Comparison of ENCODE assay signal across 10 mouse cellular contexts in the genomic region with DNA sequence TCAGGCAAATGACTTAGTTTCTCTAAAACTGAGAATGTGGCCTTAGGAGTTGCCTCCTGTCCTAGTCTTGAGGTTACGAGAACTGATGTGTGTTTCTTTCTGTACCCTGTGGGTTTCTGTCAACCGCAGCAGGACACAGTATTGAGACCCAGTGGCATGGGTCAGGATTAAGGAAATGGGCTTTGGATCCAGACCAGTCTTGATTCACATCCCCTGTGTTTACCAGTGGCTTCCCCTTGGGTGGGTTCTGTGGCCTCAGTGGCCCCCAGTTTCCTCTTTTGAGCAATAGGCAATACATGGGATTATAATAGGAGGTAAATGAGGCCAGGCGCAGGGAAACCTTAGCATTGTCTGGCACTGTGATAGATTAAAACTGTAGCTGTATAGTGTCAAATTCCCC. TPM values are rescaled to one million over a fixed set of nuclear protein-coding genes. Genes with fewer than 3 reads are reported as not detected.
DNase-seq lines count a peak whose midpoint lies in the region; ATAC-seq and TF ChIP-seq lines count a peak whose summit lies in the region.
"Had no signal": no experiment of that assay in that cellular context is flagged by ENCODE, and none has a peak within 500 bp of the region (broad histone marks: within the 10 kb centered on the region; RNA-seq: fewer than 3 reads in every experiment).

No protein-coding gene starts in this region.

- H3K4me3 ChIP-seq in forebrain, embryonic 10.5 days = peak overlapping the region; percentile 79; the same call in 1 of the 2 replicates
- no peak overlapping the region for H3K4me3 ChIP-seq in forebrain, embryonic 11.5 days (ENCODE audit: low read depth, low read length)
- H3K4me3 ChIP-seq in lung, postnatal 0 days (ENCODE audit: low read depth, low read length) = no peak overlapping the region

- peaks cover 32% of the 10 kb centered on the region for H3K36me3 ChIP-seq in forebrain, embryonic 10.5 days (replicated peaks)
- H3K36me3 ChIP-seq in forebrain, embryonic 11.5 days (ENCODE audit: control insufficient read depth, insufficient read depth, low read length) = no peaks in the 10 kb centered on the region; the same call in 1 of the 2 replicates
- peaks cover 6% of the 10 kb centered on the region; the same call in 1 of the 2 replicates for H3K36me3 ChIP-seq in lung, postnatal 0 days (ENCODE audit: insufficient read depth, low read length)

- no peaks in the 10 kb centered on the region for H3K9me3 ChIP-seq in forebrain, embryonic 10.5 days
- H3K9me3 ChIP-seq in forebrain, embryonic 11.5 days (ENCODE audit: control insufficient read depth, low read length) = no peaks in the 10 kb centered on the region
- H3K9me3 ChIP-seq in lung, postnatal 0 days (ENCODE audit: low read length) = no peaks in the 10 kb centered on the region

- H3K27ac ChIP-seq in forebrain, embryonic 10.5 days = no peak overlapping the region
- no peak overlapping the region for H3K27ac ChIP-seq in forebrain, embryonic 11.5 days (ENCODE audit: low read depth, low read length)
- peak overlapping the region; percentile 20; the same call in 1 of the 2 replicates for H3K27ac ChIP-seq in lung, postnatal 0 days (ENCODE audit: low read length)

- no peak for TF ChIP-seq EP300 in lung, postnatal 0 days (IDR thresholded peaks at IDR 0.05)

- no peak for ATAC-seq in forebrain, embryonic 11.5 days (replicated peaks; ENCODE audit: low FRiP score)
- ATAC-seq in hematopoietic stem cell, adult 5-6 weeks (replicated peaks in 1 of 2; ENCODE audit: insufficient read depth in 1 of 2, low FRiP score in 2 of 2, low TSS enrichment in 1 of 2, low read depth in 1 of 2, poor library complexity in 2 of 2, severe bottlenecking in 2 of 2) = peak; percentile 8 to 41; a peak in 2 of 4 replicates
- no peak for ATAC-seq in lung, postnatal 0 days

- H3K4me2 ChIP-seq in forebrain, embryonic 11.5 days (ENCODE audit: low read depth, low read length, severe bottlenecking) = no peak overlapping the region
- H3K4me2 ChIP-seq in lung, postnatal 0 days (replicated peaks; ENCODE audit: low read depth, low read length) = peak overlapping the region; percentile 89

- no peak for TF ChIP-seq CTCF in lung, postnatal 0 days (IDR thresholded peaks at IDR 0.05)

- H3K9ac ChIP-seq in forebrain, embryonic 11.5 days (ENCODE audit: low read length) = no peak overlapping the region
- no peak overlapping the region for H3K9ac ChIP-seq in lung, postnatal 0 days (replicated peaks; ENCODE audit: low read depth)

- DNase-seq in forebrain, embryonic 10.5 days (ENCODE audit: extremely low spot score, low spot score) = no peak
- DNase-seq in forebrain, embryonic 11.5 days (ENCODE audit: low spot score) = no peak
- peak; percentile 77 for DNase-seq in 416B (ENCODE audit: low read depth)
- no peak for DNase-seq in lung, postnatal 0 days (ENCODE audit: low spot score)
- DNase-seq in thymus, postnatal 4 days = no peak
- no peak for DNase-seq in embryo, embryonic 11 days
- no peak for DNase-seq in urinary bladder, postnatal 25 days (ENCODE audit: low spot score)
- DNase-seq: adrenal gland, adult 2 months; gastrocnemius, postnatal 10 days had no signal

- 86% methylated on average over 3 of the region's 3 CpGs for WGBS in forebrain, embryonic 10.5 days
- WGBS in forebrain, embryonic 11.5 days = 83% methylated on average over 3 of the region's 3 CpGs
- 70% methylated on average over 3 of the region's 3 CpGs for WGBS in lung, postnatal 0 days

- H3K4me1 ChIP-seq in forebrain, embryonic 10.5 days = peaks cover 36% of the 10 kb centered on the region
- peaks cover 6% of the 10 kb centered on the region; the same call in 1 of the 2 replicates for H3K4me1 ChIP-seq in forebrain, embryonic 11.5 days (replicated peaks; ENCODE audit: control insufficient read depth, insufficient read depth, low read length)
- H3K4me1 ChIP-seq in lung, postnatal 0 days (ENCODE audit: insufficient read depth, low read depth, low read length) = 0 out of 2 replicates have a peak, but pooled peaks cover 8% of the 10 kb centered on the region

- peaks cover 24% of the 10 kb centered on the region for H3K27me3 ChIP-seq in forebrain, embryonic 10.5 days (ENCODE audit: poor library complexity, severe bottlenecking)
- H3K27me3 ChIP-seq in forebrain, embryonic 11.5 days (ENCODE audit: control insufficient read depth, insufficient read depth, low read length) = no peaks in the 10 kb centered on the region
- H3K27me3 ChIP-seq in lung, postnatal 0 days (replicated peaks; ENCODE audit: insufficient read depth, low read length) = no peaks in the 10 kb centered on the region

RNA-seq across cellular contexts. Expression of a gene that starts 1.4 kb away (rescaled TPM):
- 10.4 and 11.0 TPM in 2 replicates for polyA plus RNA-seq in forebrain, embryonic 10.5 days (2016; fragmentation: Nextera tagmentation; extraction: Ambion mirVana)
- polyA plus RNA-seq in forebrain, embryonic 11.5 days (2014; fragmentation: Nextera tagmentation; extraction: Ambion mirVana) = 13.1 and 13.2 TPM in 2 replicates
- 2.0 and 2.2 TPM in 2 replicates for total RNA-seq in hematopoietic stem cell, adult 5-6 weeks (2017)
- polyA plus RNA-seq in lung, postnatal 0 days (2015; fragmentation: Nextera tagmentation; extraction: Ambion mirVana) = 27.4 and 28.6 TPM in 2 replicates

RNA-seq across cellular contexts. Expression of a gene that starts 7.3 kb away (rescaled TPM):
- not detected in 2 replicates for polyA plus RNA-seq in forebrain, embryonic 10.5 days (2016; fragmentation: Nextera tagmentation; extraction: Ambion mirVana)
- polyA plus RNA-seq in forebrain, embryonic 11.5 days (2014; fragmentation: Nextera tagmentation; extraction: Ambion mirVana) = not detected in 2 replicates
- total RNA-seq in hematopoietic stem cell, adult 5-6 weeks (2017) = 1.6 TPM in 1 of 2 replicates, not detected in the other
- polyA plus RNA-seq in lung, postnatal 0 days (2015; fragmentation: Nextera tagmentation; extraction: Ambion mirVana) = 0.47 and 1.2 TPM in 2 replicates
- total RNA-seq: adrenal gland, adult 2 months had no signal
- polyA plus RNA-seq: adrenal gland, adult 2 months had no signal

RNA-seq across cellular contexts. Expression of a gene that starts 17.3 kb away (rescaled TPM):
- 638 and 648 TPM in 2 replicates for polyA plus RNA-seq in forebrain, embryonic 10.5 days (2016; fragmentation: Nextera tagmentation; extraction: Ambion mirVana)
- 677 and 686 TPM in 2 replicates for polyA plus RNA-seq in forebrain, embryonic 11.5 days (2014; fragmentation: Nextera tagmentation; extraction: Ambion mirVana)
- total RNA-seq in hematopoietic stem cell, adult 5-6 weeks (2017) = 60.3 and 131 TPM in 2 replicates
- 21.1 and 33.3 TPM in 2 replicates for polyA plus RNA-seq in lung, postnatal 0 days (2015; fragmentation: Nextera tagmentation; extraction: Ambion mirVana)

RNA-seq across cellular contexts. Expression of a gene that starts 17.6 kb away (rescaled TPM):
- polyA plus RNA-seq in forebrain, embryonic 10.5 days (2016; fragmentation: Nextera tagmentation; extraction: Ambion mirVana) = 15.3 and 16.3 TPM in 2 replicates
- polyA plus RNA-seq in forebrain, embryonic 11.5 days (2014; fragmentation: Nextera tagmentation; extraction: Ambion mirVana) = 14.1 and 15.0 TPM in 2 replicates
- total RNA-seq in hematopoietic stem cell, adult 5-6 weeks (2017) = 7.5 and 28.1 TPM in 2 replicates
- 17.8 and 18.9 TPM in 2 replicates for polyA plus RNA-seq in lung, postnatal 0 days (2015; fragmentation: Nextera tagmentation; extraction: Ambion mirVana)

RNA-seq across cellular contexts. Expression of a gene that starts 17.9 kb away (rescaled TPM):
- polyA plus RNA-seq in forebrain, embryonic 10.5 days (2016; fragmentation: Nextera tagmentation; extraction: Ambion mirVana) = 8.6 and 9.2 TPM in 2 replicates
- polyA plus RNA-seq in forebrain, embryonic 11.5 days (2014; fragmentation: Nextera tagmentation; extraction: Ambion mirVana) = 10.1 and 10.2 TPM in 2 replicates
- 2.5 and 4.1 TPM in 2 replicates for total RNA-seq in hematopoietic stem cell, adult 5-6 weeks (2017)
- 4.3 and 5.3 TPM in 2 replicates for polyA plus RNA-seq in lung, postnatal 0 days (2015; fragmentation: Nextera tagmentation; extraction: Ambion mirVana)

Comparison
In these comparisons a context has a peak if more than half of its experiments do, and no peak if none do; other contexts are left out.
1. ATAC-seq: peak in hematopoietic stem cell, adult 5-6 weeks (2 of 2); none in forebrain, embryonic 11.5 days (single experiment) and lung, postnatal 0 days (single experiment).
2. RNA of a gene that starts 17.3 kb away (polyA plus RNA-seq): 677 to 686 TPM in forebrain, embryonic 11.5 days and 638 to 648 TPM in forebrain, embryonic 10.5 days; 21.1 to 33.3 TPM in lung, postnatal 0 days; every median in the first group is over 10 times any median in the second.